Mouse (Mus musculus): Measurements from ENCODE around the gene Pigl. TPM values are rescaled to one million over a fixed set of nuclear protein-coding genes. Genes with fewer than 3 reads are reported as not detected.
A peak's percentile ranks its signal among the peaks of the same experiment; 100 is the strongest.

Pigl gene
- total RNA-seq, 2 experiments from 2014 or later = 1.4 to 1.8 TPM

- DNase-seq = no peak
Measured at GRCm38 (mm10) chr11:62513311-62513710, 55.1 kb downstream of the Pigl start.

- DNase-seq = no peak
Measured at GRCm38 (mm10) chr11:62518991-62519390, 60.7 kb downstream of the Pigl start.

GRCm38 (mm10) chr11:62522283-62522682 lies 64.0 kb downstream of the Pigl start:
- DNase-seq = no peak

GRCm38 (mm10) chr11:62537089-62537488 lies 78.8 kb downstream of the Pigl start:
- no peak for DNase-seq

GRCm38 (mm10) chr11:62537590-62537989 lies 79.3 kb downstream of the Pigl start:
- no peak for DNase-seq

GRCm38 (mm10) chr11:62538321-62539088 lies 80.2 kb downstream of the Pigl start:
- peak; percentile 60 for DNase-seq

GRCm38 (mm10) chr11:62539089-62539890 lies 81.0 kb downstream of the Pigl start, which contains the start of gene Cenpv:
Gene Cenpv, minus strand, starts transcription at chr11:62539261.
- peak; percentile 61 for DNase-seq

GRCm38 (mm10) chr11:62540167-62540566 lies 81.9 kb downstream of the Pigl start:
- DNase-seq = no peak

- DNase-seq = no peak
Measured at GRCm38 (mm10) chr11:62540969-62541368, 82.7 kb downstream of the Pigl start.

- DNase-seq = no peak
Measured at GRCm38 (mm10) chr11:62541581-62541980, 83.3 kb downstream of the Pigl start.

GRCm38 (mm10) chr11:62543991-62544390 lies 85.7 kb downstream of the Pigl start:
- DNase-seq = no peak

GRCm38 (mm10) chr11:62549782-62550181 lies 91.5 kb downstream of the Pigl start:
- peak; percentile 78 for DNase-seq

- peak; percentile 26 for DNase-seq
Measured at GRCm38 (mm10) chr11:62550227-62550685, 92.0 kb downstream of the Pigl start.

- DNase-seq = peak; percentile 99
Measured at GRCm38 (mm10) chr11:62550727-62551225, 92.5 kb downstream of the Pigl start, which contains the start of gene Ubb. Gene Ubb, plus strand, starts transcription at chr11:62551171.

GRCm38 (mm10) chr11:62551226-62552119 lies 93.2 kb downstream of the Pigl start:
- peak; percentile 84 for DNase-seq

- DNase-seq = no peak
Measured at GRCm38 (mm10) chr11:62553186-62553585, 94.9 kb downstream of the Pigl start.

GRCm38 (mm10) chr11:62553633-62554032 lies 95.4 kb downstream of the Pigl start:
- no peak for DNase-seq

- no peak for DNase-seq
Measured at GRCm38 (mm10) chr11:62554163-62554855, 96.0 kb downstream of the Pigl start.

- DNase-seq = no peak
Measured at GRCm38 (mm10) chr11:62554934-62555517, 96.8 kb downstream of the Pigl start.

- DNase-seq = no peak
Measured at GRCm38 (mm10) chr11:62555896-62556412, 97.7 kb downstream of the Pigl start.
